Mouse (Mus musculus): ENCODE measurements around the gene Myh3. TPM values are rescaled to one million over a fixed set of nuclear protein-coding genes. Genes with fewer than 3 reads are reported as not detected.

Gene Myh3
- polyA plus RNA-seq, 1 experiment, result not detected

DNA sequence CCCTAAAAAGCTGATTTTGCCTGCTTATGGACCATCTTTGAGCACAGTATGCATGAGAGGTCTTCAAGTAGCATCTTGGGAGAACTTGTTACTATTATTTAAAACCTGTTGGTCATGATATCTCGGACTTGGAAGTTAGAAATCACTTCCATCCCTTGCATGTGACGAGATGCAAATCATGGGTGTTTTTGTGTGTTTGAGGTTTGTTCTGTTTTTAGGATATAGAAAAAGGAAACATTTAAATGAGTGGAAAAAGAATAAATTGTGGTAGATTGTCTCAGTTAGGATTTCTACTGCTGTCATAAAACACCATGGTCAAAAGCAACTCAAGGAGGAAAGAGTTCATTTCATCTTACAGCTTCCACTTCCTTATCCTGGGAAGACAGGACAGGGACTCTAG, 57.4 kb downstream of the Myh3 start:
- TF ChIP-seq FLI1 (IDR thresholded peaks at IDR 0.05; ENCODE audit: low read length) (no peak), GATA1 (IDR thresholded peaks at IDR 0.05; ENCODE audit: borderline replicate concordance, low read length) (no peak)
- Histone ChIP-seq H3K9me3 (no peaks in the 10 kb centered on the region), H3K27me3 (replicated peaks) (no peaks in the 10 kb centered on the region), H3K36me3 (replicated peaks; ENCODE audit: low read length) (no peaks in the 10 kb centered on the region), H3K4me1 (no peaks in the 10 kb centered on the region), H3K4me3 (replicated peaks) (no peak overlapping the region)

DNA sequence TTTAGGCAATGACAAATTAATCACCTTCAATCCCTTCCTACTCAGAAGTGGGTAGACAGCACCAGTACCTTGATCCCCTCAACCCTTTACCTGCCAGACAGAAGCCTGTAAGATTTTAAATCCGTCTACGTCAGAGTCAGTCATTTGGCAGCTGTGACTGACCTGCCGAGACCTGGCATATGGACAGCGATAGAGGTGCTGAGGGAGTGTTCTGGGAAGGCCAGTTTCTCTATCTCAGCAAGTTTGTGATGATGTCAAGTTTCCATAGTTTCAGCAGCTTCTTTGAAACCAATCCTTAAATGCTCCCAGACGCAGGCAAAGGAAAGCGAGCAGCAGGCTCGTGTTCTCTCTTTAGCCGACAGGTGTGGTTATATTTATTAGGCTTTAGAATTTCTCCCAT, 61.5 kb downstream of the Myh3 start:
- H3K36me3 ChIP-seq (replicated peaks; ENCODE audit: low read length), result no peaks in the 10 kb centered on the region
- no peaks in the 10 kb centered on the region for H3K27me3 ChIP-seq (replicated peaks)
- H3K9me3 ChIP-seq, result no peaks in the 10 kb centered on the region
- TF ChIP-seq GATA1 (IDR thresholded peaks at IDR 0.05; ENCODE audit: borderline replicate concordance, low read length), result no peak
- TF ChIP-seq FLI1 (IDR thresholded peaks at IDR 0.05; ENCODE audit: low read length), result no peak
- H3K4me3 ChIP-seq (replicated peaks), result no peak overlapping the region
- no peaks in the 10 kb centered on the region for H3K4me1 ChIP-seq

DNA sequence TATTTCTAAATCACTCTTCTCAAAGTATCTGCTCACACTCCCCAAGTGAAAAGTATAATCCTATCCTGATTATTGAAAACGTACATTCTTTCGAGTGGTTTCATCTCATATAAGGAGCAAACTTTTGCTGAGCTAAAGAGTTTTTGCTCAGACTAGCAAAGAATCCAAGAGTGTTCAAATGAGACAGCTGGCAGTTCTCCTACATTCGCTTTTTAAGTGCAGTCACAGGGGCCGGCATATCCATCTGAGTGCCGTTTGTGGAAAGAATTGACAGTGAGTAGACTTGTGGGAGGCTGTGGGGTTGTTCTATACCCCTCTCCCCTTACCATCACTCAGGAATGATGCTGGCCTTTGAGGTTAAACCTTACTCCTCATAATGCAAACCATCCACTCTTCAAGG, 62.1 kb downstream of the Myh3 start:
- Histone ChIP-seq H3K9me3 (no peaks in the 10 kb centered on the region), H3K27me3 (replicated peaks) (no peaks in the 10 kb centered on the region), H3K36me3 (replicated peaks; ENCODE audit: low read length) (no peaks in the 10 kb centered on the region), H3K4me1 (no peaks in the 10 kb centered on the region), H3K4me3 (replicated peaks) (no peak overlapping the region)
- TF ChIP-seq GATA1 (IDR thresholded peaks at IDR 0.05; ENCODE audit: borderline replicate concordance, low read length), result no peak
- TF ChIP-seq FLI1 (IDR thresholded peaks at IDR 0.05; ENCODE audit: low read length), result no peak

DNA sequence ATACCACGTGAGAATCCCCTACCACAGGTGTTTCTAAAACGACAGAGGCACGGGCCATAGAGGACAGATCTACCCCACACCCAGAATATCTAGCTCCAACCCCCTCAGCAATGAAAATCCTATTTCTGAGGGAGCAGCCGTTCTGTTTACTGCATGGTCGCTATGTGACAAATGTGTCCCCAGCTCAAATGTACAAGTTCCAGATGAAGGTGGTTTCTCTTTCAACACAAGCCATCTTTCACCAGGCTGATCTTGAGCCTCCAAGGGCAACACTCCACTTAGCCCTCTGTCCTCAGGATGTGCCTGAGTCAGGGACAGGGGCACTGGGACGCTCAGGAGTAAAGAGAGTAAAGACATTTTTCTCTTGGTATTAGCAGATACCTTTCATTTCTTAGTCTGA, 62.9 kb downstream of the Myh3 start:
- Histone ChIP-seq H3K4me1 (no peaks in the 10 kb centered on the region), H3K27me3 (replicated peaks) (no peaks in the 10 kb centered on the region), H3K4me3 (replicated peaks) (no peak overlapping the region), H3K9me3 (no peaks in the 10 kb centered on the region), H3K36me3 (replicated peaks; ENCODE audit: low read length) (no peaks in the 10 kb centered on the region)
- TF ChIP-seq GATA1 (IDR thresholded peaks at IDR 0.05; ENCODE audit: borderline replicate concordance, low read length) (no peak), FLI1 (IDR thresholded peaks at IDR 0.05; ENCODE audit: low read length) (no peak)

DNA sequence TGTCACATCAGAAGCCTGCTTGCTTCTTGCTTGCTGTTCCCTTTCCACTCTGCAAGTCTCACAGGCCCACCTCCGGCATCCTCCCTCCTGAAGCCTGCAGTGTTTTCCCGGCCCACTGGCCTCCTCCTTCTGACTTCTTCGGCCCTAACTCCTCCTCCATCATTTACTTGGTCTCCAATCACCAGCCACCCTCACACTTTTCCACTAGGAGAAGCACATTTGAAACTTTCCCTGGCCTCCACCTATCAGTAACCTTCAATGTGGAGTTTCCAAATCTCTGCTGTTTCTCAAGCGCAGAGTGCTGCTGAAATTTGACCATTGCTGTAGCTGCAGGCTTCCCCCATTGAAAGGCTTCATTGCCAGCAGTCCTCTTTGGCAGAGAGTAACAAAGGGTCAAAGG, 63.9 kb downstream of the Myh3 start:
- H3K36me3 ChIP-seq (replicated peaks; ENCODE audit: low read length), result no peaks in the 10 kb centered on the region
- TF ChIP-seq GATA1 (IDR thresholded peaks at IDR 0.05; ENCODE audit: borderline replicate concordance, low read length) (no peak), FLI1 (IDR thresholded peaks at IDR 0.05; ENCODE audit: low read length) (no peak)

DNA sequence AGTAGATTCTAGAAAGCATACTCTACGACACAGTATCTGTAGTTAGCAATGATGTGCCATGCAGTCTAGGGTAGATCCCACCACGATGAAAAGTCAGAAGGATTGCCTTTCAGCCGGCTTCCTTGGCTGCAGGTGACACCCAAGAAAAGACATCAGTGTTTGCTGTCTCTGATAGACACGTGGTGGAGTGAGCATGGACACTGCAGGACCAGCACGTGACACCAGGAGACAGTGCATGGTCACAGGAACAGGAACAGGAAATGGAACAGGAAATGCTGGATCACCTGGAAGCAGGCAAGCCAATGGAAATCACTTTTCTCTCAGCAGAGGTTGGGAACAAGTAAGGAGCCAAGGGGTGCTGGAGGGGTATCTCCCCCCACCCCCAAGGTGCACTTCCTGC, 65.0 kb downstream of the Myh3 start:
- no peaks in the 10 kb centered on the region for H3K4me1 ChIP-seq

More for the DNA sequence above, 63.9 kb downstream of the Myh3 start:
- H3K27me3 ChIP-seq (replicated peaks), result no peaks in the 10 kb centered on the region
- no peak overlapping the region for H3K4me3 ChIP-seq (replicated peaks)
- H3K9me3 ChIP-seq, result no peaks in the 10 kb centered on the region
- no peaks in the 10 kb centered on the region for H3K4me1 ChIP-seq

DNA sequence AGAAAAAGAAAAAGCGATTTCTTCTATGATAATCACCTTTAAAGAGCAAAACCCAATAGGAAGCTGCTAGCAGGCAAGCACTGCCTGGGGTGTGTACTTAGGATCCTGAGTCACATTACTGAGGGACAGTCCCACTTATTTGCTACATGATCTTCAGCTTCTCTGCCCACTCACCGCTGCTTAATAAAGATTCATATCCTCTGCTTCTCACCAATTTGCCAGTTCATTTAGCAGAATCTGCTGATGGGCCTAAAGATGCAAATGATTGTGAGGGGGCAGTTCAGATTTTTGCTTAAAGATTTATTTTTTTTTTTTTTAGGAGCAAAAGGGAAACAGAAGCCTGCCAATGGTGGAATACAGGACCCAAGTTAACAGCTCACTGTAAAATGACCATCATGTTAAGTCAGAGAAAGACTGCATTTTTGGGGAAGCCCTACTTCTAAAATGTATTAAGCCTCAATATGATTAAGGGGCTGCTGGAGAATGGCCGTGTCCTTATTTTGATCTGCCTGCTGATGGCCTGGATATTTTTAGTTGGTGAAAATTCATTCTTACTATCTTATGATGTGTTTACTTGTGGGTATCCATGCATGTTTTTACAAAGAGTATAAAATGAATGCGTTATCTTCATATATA, 65.9 kb downstream of the Myh3 start:
- H3K27me3 ChIP-seq (replicated peaks), result no peaks in the 10 kb centered on the region
- no peaks in the 10 kb centered on the region for H3K36me3 ChIP-seq (replicated peaks; ENCODE audit: low read length)
- TF ChIP-seq FLI1 (IDR thresholded peaks at IDR 0.05; ENCODE audit: low read length) (no peak), GATA1 (IDR thresholded peaks at IDR 0.05; ENCODE audit: borderline replicate concordance, low read length) (no peak)
- H3K4me3 ChIP-seq (replicated peaks), result no peak overlapping the region
- H3K9me3 ChIP-seq, result no peaks in the 10 kb centered on the region
- H3K4me1 ChIP-seq, result no peaks in the 10 kb centered on the region

More for the DNA sequence above, 65.0 kb downstream of the Myh3 start:
- Histone ChIP-seq H3K9me3 (no peaks in the 10 kb centered on the region), H3K36me3 (replicated peaks; ENCODE audit: low read length) (no peaks in the 10 kb centered on the region), H3K4me3 (replicated peaks) (no peak overlapping the region), H3K27me3 (replicated peaks) (no peaks in the 10 kb centered on the region)
- TF ChIP-seq GATA1 (IDR thresholded peaks at IDR 0.05; ENCODE audit: borderline replicate concordance, low read length) (no peak), FLI1 (IDR thresholded peaks at IDR 0.05; ENCODE audit: low read length) (no peak)

DNA sequence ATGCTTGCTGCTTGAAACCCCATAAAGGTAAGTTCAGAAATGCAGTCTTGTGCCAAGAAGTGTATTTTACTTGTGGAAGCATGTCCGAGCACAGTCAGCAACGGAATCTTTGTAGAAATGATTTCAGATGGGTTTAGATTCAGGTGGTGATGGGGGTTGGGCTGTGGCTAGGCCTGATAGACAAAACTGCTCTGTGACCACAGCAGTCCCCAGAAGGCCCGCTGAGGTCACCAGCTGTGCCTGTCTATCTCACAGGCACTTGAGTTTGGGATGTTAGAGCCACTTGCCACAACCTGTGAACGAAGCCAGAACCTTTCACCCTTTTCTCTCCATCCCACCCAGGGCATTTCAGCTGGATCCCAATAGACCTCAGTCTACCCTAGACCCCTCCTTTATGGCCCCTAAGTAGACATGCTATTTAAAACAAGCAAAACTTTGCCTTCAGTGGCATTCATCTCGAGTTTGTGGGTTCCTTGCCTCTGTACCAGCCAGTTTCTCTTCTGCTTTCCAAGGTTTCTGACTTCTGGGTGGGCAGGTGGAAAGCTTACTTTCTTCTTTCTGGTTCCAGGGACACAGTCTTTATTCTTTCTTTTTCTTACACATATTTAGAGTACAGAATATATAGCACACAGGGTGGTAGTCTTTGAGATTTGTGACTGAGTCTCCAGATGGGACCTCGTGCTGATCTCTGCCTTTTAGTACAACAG, 66.6 kb downstream of the Myh3 start:
- Histone ChIP-seq H3K4me1 (no peaks in the 10 kb centered on the region), H3K9me3 (no peaks in the 10 kb centered on the region), H3K4me3 (replicated peaks) (no peak overlapping the region), H3K27me3 (replicated peaks) (no peaks in the 10 kb centered on the region), H3K36me3 (replicated peaks; ENCODE audit: low read length) (no peaks in the 10 kb centered on the region)
- TF ChIP-seq FLI1 (IDR thresholded peaks at IDR 0.05; ENCODE audit: low read length) (no peak), GATA1 (IDR thresholded peaks at IDR 0.05; ENCODE audit: borderline replicate concordance, low read length) (no peak)

DNA sequence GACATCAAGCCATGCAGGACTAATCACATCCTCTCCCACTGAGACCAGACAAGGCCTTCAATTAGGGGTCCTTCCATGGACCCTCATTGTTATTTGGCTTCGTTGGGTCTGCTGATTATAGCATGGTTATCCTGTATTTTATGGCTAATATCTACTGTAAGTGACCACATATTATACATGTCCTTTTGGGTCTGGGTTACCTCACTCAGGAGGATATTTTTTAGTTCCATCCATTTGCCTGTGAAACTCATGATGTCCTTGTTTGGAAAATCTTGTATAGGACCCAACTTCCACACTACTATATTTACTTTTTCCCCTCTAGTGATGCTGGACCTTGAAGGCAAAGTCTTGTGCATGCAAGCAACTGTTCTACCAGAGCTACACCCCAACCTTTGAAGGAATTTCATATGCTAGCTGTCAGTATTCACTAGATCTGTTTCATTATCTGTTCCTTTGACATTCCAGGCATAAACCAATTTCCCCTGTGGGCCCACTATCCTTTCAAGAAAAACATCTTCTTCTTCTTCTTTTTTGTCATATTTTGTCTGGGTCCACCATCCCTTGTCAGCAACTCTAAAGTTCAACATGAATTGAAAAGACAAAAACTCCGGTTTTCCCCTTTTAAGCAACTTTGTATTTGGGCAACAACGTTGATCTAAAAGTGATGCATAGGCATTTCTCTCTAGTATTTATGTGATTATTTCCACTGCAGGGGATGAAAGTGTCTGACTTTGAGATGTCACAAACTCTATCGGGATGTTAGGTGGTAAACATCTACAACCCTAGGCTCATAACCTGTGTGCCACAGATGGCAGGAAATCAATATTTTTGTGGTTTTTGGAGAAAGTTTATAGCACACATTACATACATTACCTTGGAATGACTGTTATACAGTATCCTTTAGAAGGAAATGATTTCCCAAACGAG, 67.6 kb downstream of the Myh3 start:
- no peak overlapping the region for H3K4me3 ChIP-seq (replicated peaks)
- TF ChIP-seq FLI1 (IDR thresholded peaks at IDR 0.05; ENCODE audit: low read length), result no peak
- TF ChIP-seq GATA1 (IDR thresholded peaks at IDR 0.05; ENCODE audit: borderline replicate concordance, low read length), result no peak
- H3K4me1 ChIP-seq, result no peaks in the 10 kb centered on the region
- H3K36me3 ChIP-seq (replicated peaks; ENCODE audit: low read length), result no peaks in the 10 kb centered on the region
- no peaks in the 10 kb centered on the region for H3K9me3 ChIP-seq
- H3K27me3 ChIP-seq (replicated peaks), result no peaks in the 10 kb centered on the region

All from megakaryocyte, embryonic 14.5 days (primary cell).